Mouse (Mus musculus): Measurements from ENCODE around the gene Bhlhe40. TPM values are rescaled to one million over a fixed set of nuclear protein-coding genes. Genes with fewer than 3 reads are reported as not detected.

Bhlhe40 gene
- polyA plus RNA-seq, 1 experiment from 2014 or later, result 3.8 TPM

DNA sequence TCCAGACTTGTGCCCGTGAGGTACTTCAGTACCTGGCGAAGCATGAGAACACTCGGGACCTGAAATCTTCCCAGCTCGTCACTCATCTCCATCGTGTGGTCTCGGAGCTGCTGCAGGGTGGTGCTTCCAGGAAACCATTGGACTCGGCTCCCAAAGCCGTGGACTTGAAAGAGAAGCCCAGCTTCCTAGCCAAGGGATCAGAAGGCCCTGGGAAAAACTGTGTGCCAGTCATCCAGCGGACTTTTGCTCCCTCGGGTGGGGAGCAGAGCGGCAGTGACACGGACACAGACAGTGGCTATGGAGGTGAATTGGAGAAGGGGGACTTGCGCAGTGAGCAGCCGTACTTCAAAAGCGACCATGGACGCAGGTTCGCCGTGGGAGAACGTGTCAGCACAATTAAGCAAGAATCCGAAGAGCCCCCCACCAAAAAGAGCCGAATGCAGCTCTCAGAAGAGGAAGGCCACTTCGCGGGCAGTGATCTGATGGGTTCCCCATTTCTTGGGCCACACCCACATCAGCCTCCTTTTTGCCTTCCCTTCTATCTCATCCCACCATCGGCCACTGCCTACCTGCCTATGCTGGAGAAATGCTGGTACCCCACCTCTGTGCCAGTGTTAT is 4.2 kb downstream of the Bhlhe40 start:
- Histone ChIP-seq H3K4me3 (no peak overlapping the region), H3K36me3 (no peaks in the 10 kb centered on the region), H3K9me3 (no peaks in the 10 kb centered on the region), H3K27me3 (replicated peaks) (peaks cover 11% of the 10 kb centered on the region), H3K27ac (no peak overlapping the region), H3K9ac (no peak overlapping the region), H3K4me2 (replicated peaks) (no peak overlapping the region), H3K4me1 (peaks cover 25% of the 10 kb centered on the region)
- no peak for ATAC-seq (ENCODE audit: low FRiP score, low read depth)
- 86% methylated on average over 24 of the region's 24 CpGs for WGBS

GRCm38 (mm10) chr6:108665587-108665986 is 5.2 kb downstream of the Bhlhe40 start:
- H3K4me1 ChIP-seq, result peaks cover 23% of the 10 kb centered on the region
- H3K36me3 ChIP-seq, result no peaks in the 10 kb centered on the region
- peaks cover 11% of the 10 kb centered on the region for H3K27me3 ChIP-seq (replicated peaks)
- 77% methylated on average over 5 of the region's 5 CpGs for WGBS
- H3K9me3 ChIP-seq, result no peaks in the 10 kb centered on the region
- no peak for ATAC-seq (ENCODE audit: low FRiP score, low read depth)
- no peak overlapping the region for H3K4me2 ChIP-seq (replicated peaks)
- no peak overlapping the region for H3K9ac ChIP-seq
- H3K4me3 ChIP-seq, result no peak overlapping the region
- no peak overlapping the region for H3K27ac ChIP-seq

DNA sequence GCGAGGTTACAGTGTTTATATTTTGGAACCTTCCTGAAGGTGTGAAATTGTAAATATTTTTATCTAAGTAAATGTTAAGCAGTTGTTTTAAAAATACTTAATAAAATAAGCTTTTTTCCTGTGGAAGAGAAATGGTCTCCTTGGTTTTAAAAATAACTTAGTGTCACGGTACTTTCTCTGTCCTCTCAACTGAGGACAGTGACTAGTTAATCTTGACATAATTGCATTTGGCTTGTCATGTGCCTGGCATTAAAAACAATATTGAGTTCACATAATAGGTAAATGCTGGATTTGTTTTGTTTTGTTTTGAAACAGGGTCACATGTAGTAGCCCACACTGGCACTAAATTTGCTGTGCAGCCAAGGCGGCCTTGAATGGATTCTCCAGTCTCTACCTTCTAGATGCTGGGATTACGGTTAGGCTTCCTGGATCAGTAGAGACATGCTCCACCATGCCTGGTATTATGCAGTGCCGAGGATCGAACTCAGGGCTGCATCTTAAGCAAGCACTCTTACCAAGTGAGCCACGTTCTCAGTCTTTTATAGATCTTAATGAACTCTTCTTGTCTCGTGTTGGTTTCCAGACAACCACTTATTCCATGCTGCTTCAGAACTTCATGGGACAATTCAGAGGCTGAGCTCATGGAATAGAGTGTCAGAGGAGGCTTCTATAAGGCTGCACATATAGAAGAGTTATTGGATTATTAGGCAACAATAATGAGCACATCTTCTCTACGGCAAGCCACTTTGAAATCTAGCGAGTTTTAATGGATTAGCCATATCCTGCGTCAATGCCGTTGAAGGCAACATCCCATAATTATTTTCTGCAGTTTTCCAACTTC is 6.4 kb downstream of the Bhlhe40 start:
- Histone ChIP-seq H3K9me3 (no peaks in the 10 kb centered on the region), H3K36me3 (no peaks in the 10 kb centered on the region), H3K4me1 (peaks cover 19% of the 10 kb centered on the region), H3K4me2 (replicated peaks) (no peak overlapping the region), H3K27me3 (replicated peaks) (no peaks in the 10 kb centered on the region), H3K27ac (no peak overlapping the region), H3K4me3 (no peak overlapping the region), H3K9ac (no peak overlapping the region)
- no peak for ATAC-seq (ENCODE audit: low FRiP score, low read depth)
- WGBS, result 89% methylated on average over 12 of the region's 12 CpGs

- no peaks in the 10 kb centered on the region for H3K27me3 ChIP-seq (replicated peaks)
- H3K27ac ChIP-seq, result no peak overlapping the region
- H3K9me3 ChIP-seq, result no peaks in the 10 kb centered on the region
- 7% methylated on average over 6 of the region's 6 CpGs for WGBS
- peaks cover 16% of the 10 kb centered on the region for H3K4me1 ChIP-seq
- ATAC-seq (ENCODE audit: low FRiP score, low read depth), result peak; percentile 41; the same call in 1 of the 2 replicates
- H3K4me2 ChIP-seq (replicated peaks), result 0 out of 2 replicates have a peak overlapping the region, but pooled peaks have one; percentile 67
- no peak overlapping the region for H3K4me3 ChIP-seq
- H3K36me3 ChIP-seq, result no peaks in the 10 kb centered on the region
- H3K9ac ChIP-seq, result no peak overlapping the region
Observed at GRCm38 (mm10) chr6:108667599-108668021, 7.2 kb downstream of the Bhlhe40 start.

GRCm38 (mm10) chr6:108668321-108668786 is 7.9 kb downstream of the Bhlhe40 start:
- WGBS, result 2% methylated on average over 30 of the region's 30 CpGs
- no peaks in the 10 kb centered on the region for H3K9me3 ChIP-seq
- H3K4me1 ChIP-seq, result peaks cover 14% of the 10 kb centered on the region
- no peaks in the 10 kb centered on the region for H3K27me3 ChIP-seq (replicated peaks)
- peak overlapping the region; percentile 13 for H3K4me3 ChIP-seq
- H3K27ac ChIP-seq, result 0 out of 2 replicates have a peak overlapping the region, but pooled peaks have one; percentile 0
- no peaks in the 10 kb centered on the region for H3K36me3 ChIP-seq
- peak; percentile 86 for ATAC-seq (ENCODE audit: low FRiP score, low read depth)
- H3K4me2 ChIP-seq (replicated peaks), result peak overlapping the region; percentile 67
- H3K9ac ChIP-seq, result peak overlapping the region; percentile 40

DNA sequence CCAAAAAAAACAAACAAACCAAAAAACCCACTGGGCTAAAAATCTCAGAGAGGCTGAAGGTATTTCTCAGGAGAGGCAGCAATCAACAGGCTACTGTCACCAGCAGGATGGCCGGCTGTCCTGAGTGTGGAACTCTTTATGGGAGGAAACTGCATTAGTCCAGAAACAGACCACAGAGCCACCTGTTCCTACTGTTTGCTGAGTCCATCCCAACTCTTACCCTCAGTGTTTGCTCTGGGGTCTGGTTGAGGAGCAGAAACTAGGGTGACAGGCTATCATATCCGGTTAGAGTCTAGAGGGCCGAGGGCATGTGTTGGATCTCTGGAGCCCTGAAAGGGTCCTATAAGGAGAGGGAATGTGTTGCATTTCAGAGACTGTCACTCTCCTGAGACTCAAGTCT is 9.8 kb downstream of the Bhlhe40 start:
- H3K27me3 ChIP-seq (replicated peaks), result no peaks in the 10 kb centered on the region
- no peak overlapping the region for H3K4me2 ChIP-seq (replicated peaks)
- no peak overlapping the region for H3K9ac ChIP-seq
- peaks cover 14% of the 10 kb centered on the region for H3K4me1 ChIP-seq
- H3K36me3 ChIP-seq, result no peaks in the 10 kb centered on the region
- H3K27ac ChIP-seq, result no peak overlapping the region
- H3K9me3 ChIP-seq, result no peaks in the 10 kb centered on the region
- no peak overlapping the region for H3K4me3 ChIP-seq
- no peak for ATAC-seq (ENCODE audit: low FRiP score, low read depth)
- WGBS, result 85% methylated on average over 3 of the region's 3 CpGs

DNA sequence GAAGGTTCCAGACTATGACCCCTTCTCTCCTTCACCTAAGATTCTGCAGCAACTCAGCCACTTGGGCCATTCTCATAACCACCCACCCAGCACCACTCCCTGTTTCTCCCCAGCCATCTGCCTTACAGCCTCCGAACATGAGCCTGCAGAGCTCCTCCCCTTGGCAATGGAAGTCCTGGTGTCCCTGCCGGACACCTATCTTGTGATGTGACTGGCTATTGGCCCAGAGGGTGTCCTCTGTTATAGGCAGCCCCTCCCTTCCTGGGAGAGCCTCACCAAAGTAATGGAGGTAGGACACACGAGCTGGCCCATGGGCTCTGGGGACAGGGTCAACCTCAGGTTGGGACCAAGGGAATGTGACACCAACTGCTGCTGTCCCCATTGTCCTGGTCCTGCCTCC is 10.4 kb downstream of the Bhlhe40 start:
- H3K4me3 ChIP-seq, result no peak overlapping the region
- ATAC-seq (ENCODE audit: low FRiP score, low read depth), result no peak
- H3K27me3 ChIP-seq (replicated peaks), result no peaks in the 10 kb centered on the region
- no peaks in the 10 kb centered on the region for H3K9me3 ChIP-seq
- no peaks in the 10 kb centered on the region for H3K36me3 ChIP-seq
- H3K27ac ChIP-seq, result no peak overlapping the region
- peaks cover 14% of the 10 kb centered on the region for H3K4me1 ChIP-seq
- no peak overlapping the region for H3K9ac ChIP-seq
- H3K4me2 ChIP-seq (replicated peaks), result no peak overlapping the region
- 68% methylated on average over 3 of the region's 3 CpGs for WGBS

DNA sequence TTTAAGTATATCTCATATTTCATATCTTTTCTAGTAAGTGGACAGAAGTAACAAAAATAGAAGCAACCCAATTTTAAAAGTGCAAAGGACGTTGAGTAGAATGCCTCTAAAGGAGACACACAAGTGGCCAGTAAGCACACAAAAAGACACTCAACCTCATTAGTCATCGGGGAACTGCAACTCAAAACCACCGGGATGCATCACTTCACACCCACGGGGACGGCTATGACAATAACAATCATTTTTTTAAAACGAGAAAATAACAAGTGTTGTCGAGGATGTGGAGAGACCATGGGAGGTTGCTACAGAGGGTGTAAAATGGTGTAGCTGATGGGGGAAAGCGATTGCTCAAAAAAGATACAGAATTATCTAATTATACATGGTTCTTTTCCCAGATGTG is 11.7 kb downstream of the Bhlhe40 start:
- 84% methylated on average over 8 of the region's 8 CpGs for WGBS
- no peak overlapping the region for H3K4me3 ChIP-seq
- no peak overlapping the region for H3K27ac ChIP-seq
- H3K36me3 ChIP-seq, result no peaks in the 10 kb centered on the region
- no peaks in the 10 kb centered on the region for H3K27me3 ChIP-seq (replicated peaks)
- H3K9ac ChIP-seq, result no peak overlapping the region
- H3K4me1 ChIP-seq, result peaks cover 14% of the 10 kb centered on the region
- no peaks in the 10 kb centered on the region for H3K9me3 ChIP-seq
- ATAC-seq (ENCODE audit: low FRiP score, low read depth), result no peak
- H3K4me2 ChIP-seq (replicated peaks), result no peak overlapping the region

GRCm38 (mm10) chr6:108674221-108674620 is 13.8 kb downstream of the Bhlhe40 start:
- 85% methylated on average over 2 of the region's 2 CpGs for WGBS
- H3K4me3 ChIP-seq, result no peak overlapping the region
- no peaks in the 10 kb centered on the region for H3K9me3 ChIP-seq
- no peak overlapping the region for H3K27ac ChIP-seq
- no peaks in the 10 kb centered on the region for H3K27me3 ChIP-seq (replicated peaks)
- H3K4me1 ChIP-seq, result no peaks in the 10 kb centered on the region
- H3K9ac ChIP-seq, result no peak overlapping the region
- H3K36me3 ChIP-seq, result no peaks in the 10 kb centered on the region
- no peak overlapping the region for H3K4me2 ChIP-seq (replicated peaks)
- no peak for ATAC-seq (ENCODE audit: low FRiP score, low read depth)

DNA sequence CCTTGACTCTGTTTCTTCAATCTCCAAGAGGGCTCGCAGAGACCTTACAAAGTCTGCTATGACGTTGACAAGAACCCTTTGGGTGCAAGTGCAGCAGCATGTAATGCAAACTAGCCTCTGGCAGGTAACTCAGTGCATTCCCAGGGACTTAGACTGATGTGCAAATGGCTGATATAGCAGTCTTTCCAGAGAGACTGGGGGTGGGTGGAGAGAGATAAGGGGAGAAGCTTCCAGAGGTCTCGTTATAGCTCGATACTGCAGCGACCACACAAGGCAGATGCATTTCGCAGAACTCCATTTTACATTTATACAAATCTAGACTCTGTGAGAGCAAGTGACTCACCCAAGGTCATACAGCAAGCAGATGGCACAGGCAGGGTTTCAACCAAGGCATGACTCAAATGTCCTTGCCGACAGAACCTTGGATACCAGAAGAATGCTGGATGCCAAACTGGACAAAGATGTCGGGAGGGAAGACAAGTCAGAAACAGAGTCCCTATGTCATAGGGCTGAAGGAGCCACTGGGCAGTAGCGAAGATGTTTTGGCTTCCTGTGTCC is 16.4 kb downstream of the Bhlhe40 start:
- Histone ChIP-seq H3K27me3 (replicated peaks) (no peaks in the 10 kb centered on the region), H3K9me3 (no peaks in the 10 kb centered on the region), H3K4me1 (no peaks in the 10 kb centered on the region), H3K9ac (no peak overlapping the region), H3K27ac (no peak overlapping the region), H3K4me3 (no peak overlapping the region), H3K36me3 (no peaks in the 10 kb centered on the region), H3K4me2 (replicated peaks) (no peak overlapping the region)
- no peak for ATAC-seq (ENCODE audit: low FRiP score, low read depth)
- WGBS, result 92% methylated on average over 9 of the region's 9 CpGs

DNA sequence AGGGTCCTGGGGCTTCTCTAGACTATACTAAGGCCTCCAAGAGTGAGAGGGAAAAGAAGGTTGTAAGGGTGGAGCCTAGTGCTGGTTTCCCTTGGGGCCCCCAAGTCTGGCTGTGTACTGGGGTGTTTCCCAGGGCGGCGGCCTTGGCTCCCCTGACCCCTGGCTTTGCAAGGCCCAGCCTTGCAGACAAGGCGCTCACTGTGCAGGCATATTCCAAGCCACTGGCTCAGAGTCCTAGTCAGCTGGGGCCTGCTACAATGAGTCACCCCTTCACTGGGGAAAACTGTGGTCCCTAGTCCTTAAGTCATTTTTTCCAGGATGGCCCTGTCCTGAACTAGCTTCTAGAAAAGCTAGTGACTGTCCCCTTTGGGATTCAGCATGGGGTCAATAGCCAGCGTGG is 17.3 kb downstream of the Bhlhe40 start:
- 91% methylated on average over 4 of the region's 4 CpGs for WGBS
- Histone ChIP-seq H3K36me3 (no peaks in the 10 kb centered on the region), H3K9ac (no peak overlapping the region), H3K9me3 (no peaks in the 10 kb centered on the region), H3K4me1 (no peaks in the 10 kb centered on the region), H3K27me3 (replicated peaks) (no peaks in the 10 kb centered on the region), H3K4me3 (no peak overlapping the region), H3K4me2 (replicated peaks) (no peak overlapping the region), H3K27ac (no peak overlapping the region)
- ATAC-seq (ENCODE audit: low FRiP score, low read depth), result no peak

- Histone ChIP-seq H3K4me1 (no peaks in the 10 kb centered on the region), H3K9ac (no peak overlapping the region), H3K27me3 (replicated peaks) (no peaks in the 10 kb centered on the region), H3K4me3 (no peak overlapping the region), H3K27ac (no peak overlapping the region), H3K36me3 (no peaks in the 10 kb centered on the region), H3K9me3 (no peaks in the 10 kb centered on the region), H3K4me2 (replicated peaks) (no peak overlapping the region)
- 68% methylated on average over 5 of the region's 5 CpGs for WGBS
- ATAC-seq (ENCODE audit: low FRiP score, low read depth), result no peak
Observed at GRCm38 (mm10) chr6:108678227-108678626, 17.8 kb downstream of the Bhlhe40 start.
